Comparison of ENCODE assay signal across 14 mouse cellular contexts in the genomic region with DNA sequence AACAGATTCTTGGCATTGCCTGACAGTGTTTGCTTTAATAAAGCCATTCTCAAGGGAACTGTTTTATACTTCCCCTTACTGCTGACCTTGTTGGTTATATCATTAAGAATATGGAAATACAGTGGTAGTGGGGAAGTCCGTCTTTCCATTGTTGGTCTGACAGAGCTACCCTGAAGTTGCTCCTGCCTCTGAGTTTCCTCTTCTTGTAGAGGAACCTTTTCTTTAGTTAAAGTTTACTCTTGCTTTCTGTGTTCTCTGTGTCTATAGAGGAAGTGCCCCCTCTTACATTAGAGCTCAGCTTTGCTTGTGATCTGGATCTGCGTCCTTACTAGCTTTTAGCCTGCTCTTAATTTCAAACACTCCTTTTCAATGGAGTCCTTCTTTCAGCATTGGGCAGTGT. TPM values are rescaled to one million over a fixed set of nuclear protein-coding genes. Genes with fewer than 3 reads are reported as not detected.
A peak's percentile ranks its signal among the peaks of the same experiment; 100 is the strongest.
DNase-seq lines count a peak whose midpoint lies in the region; TF ChIP-seq lines count a peak whose summit lies in the region.
"Had no signal": no experiment of that assay in that cellular context is flagged by ENCODE, and none has a peak within 500 bp of the region (broad histone marks: within the 10 kb centered on the region; RNA-seq: fewer than 3 reads in every experiment).

No protein-coding gene starts in this region.

- H3K36me3 ChIP-seq in spleen, adult 2 months (ENCODE audit: control insufficient read depth, insufficient read depth, low read length) = no peaks in the 10 kb centered on the region
- no peaks in the 10 kb centered on the region for H3K36me3 ChIP-seq in hindbrain, embryonic 10.5 days
- H3K36me3 ChIP-seq: forebrain, embryonic 10.5 days; heart, embryonic 15.5 days; limb, embryonic 12.5 days had no signal

- peak; percentile 14 for DNase-seq in kidney, adult 9 months
- no peak for DNase-seq in kidney, adult 11 months
- DNase-seq in spleen, adult 2 months (ENCODE audit: low read depth in 1 of 2, low spot score in 2 of 2) = peak; percentile 20 to 77
- DNase-seq in spleen, postnatal 4 days (ENCODE audit: low spot score in 2 of 2) = no peak
- DNase-seq in induced T-regulatory cell, adult 2 months (ENCODE audit: low read depth) = peak; percentile 4
- peak; percentile 6 for DNase-seq in telencephalon, adult 2 months (ENCODE audit: low read depth, low spot score)
- no peak for DNase-seq in c-Kit-positive CD71-positive TER-119-positive erythroid progenitor cells, embryonic 14.5 days (ENCODE audit: low spot score)
- DNase-seq in hindbrain, embryonic 10.5 days (ENCODE audit: low spot score) = no peak
- DNase-seq: adrenal gland, postnatal 25 days; cerebellum, adult 9-11 months; gastrocnemius, postnatal 10 days had no signal

- no peak overlapping the region for H3K4me3 ChIP-seq in spleen, adult 2 months (ENCODE audit: extremely low read depth, insufficient read depth, insufficient read length)
- H3K4me3 ChIP-seq in hindbrain, embryonic 10.5 days = no peak overlapping the region
- H3K4me3 ChIP-seq: forebrain, embryonic 10.5 days; heart, embryonic 15.5 days; limb, embryonic 12.5 days had no signal

- H3K4me1 ChIP-seq in spleen, adult 2 months (ENCODE audit: control insufficient read depth, insufficient read depth, insufficient read length) = peaks cover 15% of the 10 kb centered on the region
- no peaks in the 10 kb centered on the region for H3K4me1 ChIP-seq in hindbrain, embryonic 10.5 days (replicated peaks)
- H3K4me1 ChIP-seq: forebrain, embryonic 10.5 days had no signal

- no peaks in the 10 kb centered on the region for H3K27me3 ChIP-seq in spleen, adult 2 months (ENCODE audit: control insufficient read depth, insufficient read depth, low read length)
- H3K27me3 ChIP-seq in hindbrain, embryonic 10.5 days (ENCODE audit: insufficient read depth, poor library complexity, severe bottlenecking) = no peaks in the 10 kb centered on the region
- H3K27me3 ChIP-seq: heart, embryonic 15.5 days; limb, embryonic 12.5 days had no signal

- WGBS in spleen, adult 2 months = 17% methylated on average over 2 of the region's 2 CpGs
- WGBS in hindbrain, embryonic 10.5 days = 91% methylated on average over 2 of the region's 2 CpGs

- H3K9me3 ChIP-seq in hindbrain, embryonic 10.5 days = no peaks in the 10 kb centered on the region
- H3K9me3 ChIP-seq: forebrain, embryonic 10.5 days; heart, embryonic 15.5 days; limb, embryonic 12.5 days had no signal

- peak overlapping the region; percentile 74 for H3K27ac ChIP-seq in spleen, adult 2 months (ENCODE audit: insufficient read depth, low read length)
- H3K27ac ChIP-seq in hindbrain, embryonic 10.5 days = no peak overlapping the region
- H3K27ac ChIP-seq: forebrain, embryonic 10.5 days; limb, embryonic 12.5 days had no signal

- no peak for TF ChIP-seq CTCF in spleen, adult 2 months (IDR thresholded peaks at IDR 0.05; ENCODE audit: extremely low read depth, insufficient read depth, insufficient read length, insufficient replicate concordance)

- no peak for TF ChIP-seq POLR2A in spleen, adult 2 months (IDR thresholded peaks at IDR 0.05; ENCODE audit: low read depth, low read length)

RNA-seq across cellular contexts. Expression of a gene that starts 42.9 kb away (rescaled TPM):
- polyA plus RNA-seq in spleen, adult 2 months (2012; rRNA removed) = 35.7 and 54.1 TPM in 2 replicates
- 2.0 and 2.1 TPM in 2 replicates for polyA plus RNA-seq in hindbrain, embryonic 10.5 days (2016; fragmentation: Nextera tagmentation; extraction: Ambion mirVana)

Comparison
In these comparisons a context has a peak if more than half of its experiments do, and no peak if none do; other contexts are left out.
1. DNase-seq: peak in kidney, adult 9 months (single experiment), spleen, adult 2 months (2 of 2), induced T-regulatory cell, adult 2 months (single experiment) and telencephalon, adult 2 months (single experiment); none in kidney, adult 11 months (single experiment), spleen, postnatal 4 days (0 of 2), c-Kit-positive CD71-positive TER-119-positive erythroid progenitor cells, embryonic 14.5 days (single experiment) and hindbrain, embryonic 10.5 days (single experiment).
2. RNA of a gene that starts 42.9 kb away (polyA plus RNA-seq): 35.7 to 54.1 TPM in spleen, adult 2 months; 2.0 to 2.1 TPM in hindbrain, embryonic 10.5 days; every median in the first group is over 10 times any median in the second.